Mouse (Mus musculus): ENCODE data around the gene Ak9.

The Ak9 gene

GRCm38 (mm10) chr10:41302689-41303431 is 920 bp upstream of the Ak9 start, which contains the start of gene Fig4:
Gene Fig4 (minus strand): TSS chr10:41303260.
- in situ Hi-C loops (cut with MboI; ENCODE audit: unreplicated experiment in 2 of 2) = loop anchor here (5.0 to 10.0 kb wide), 8 partner anchors 74 to 1048 kb away; partner anchors contain the start of genes Cdc40 (in 1 of the 2), Gtf3c6 (in 1 of the 2) and Wasf1 (in 1 of the 2)

DNA sequence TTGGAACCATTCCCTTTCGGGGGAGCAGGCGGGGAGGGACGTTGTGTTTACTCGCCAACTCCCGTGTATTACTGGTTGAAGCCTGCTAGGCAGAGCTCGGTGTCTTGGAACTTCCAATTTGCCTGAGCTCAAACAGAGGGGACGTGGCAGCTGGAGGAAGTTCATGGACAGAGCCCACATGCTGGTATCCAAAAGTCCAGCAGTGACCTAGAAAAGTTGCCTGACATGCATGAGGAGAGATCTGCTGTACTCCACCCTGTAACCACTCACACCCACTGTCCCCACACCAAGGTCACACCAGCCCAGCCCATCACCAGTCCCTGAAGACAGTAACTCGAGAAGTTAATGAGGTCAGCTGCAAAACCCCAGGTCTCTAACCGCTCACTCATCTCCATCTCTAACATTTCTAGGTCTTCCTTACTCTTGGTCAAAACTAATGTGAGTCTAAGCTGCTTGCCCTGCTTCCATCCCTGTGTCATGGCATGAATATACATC is 1.2 kb downstream of the Ak9 start:
- in situ Hi-C loops (cut with MboI; ENCODE audit: unreplicated experiment in 2 of 2) = loop anchor here (5.0 to 10.0 kb wide), 8 partner anchors 72 to 1050 kb away; partner anchors contain the start of genes Cdc40 (in 1 of the 2), Gtf3c6 (in 1 of the 2) and Wasf1 (in 1 of the 2)

DNA sequence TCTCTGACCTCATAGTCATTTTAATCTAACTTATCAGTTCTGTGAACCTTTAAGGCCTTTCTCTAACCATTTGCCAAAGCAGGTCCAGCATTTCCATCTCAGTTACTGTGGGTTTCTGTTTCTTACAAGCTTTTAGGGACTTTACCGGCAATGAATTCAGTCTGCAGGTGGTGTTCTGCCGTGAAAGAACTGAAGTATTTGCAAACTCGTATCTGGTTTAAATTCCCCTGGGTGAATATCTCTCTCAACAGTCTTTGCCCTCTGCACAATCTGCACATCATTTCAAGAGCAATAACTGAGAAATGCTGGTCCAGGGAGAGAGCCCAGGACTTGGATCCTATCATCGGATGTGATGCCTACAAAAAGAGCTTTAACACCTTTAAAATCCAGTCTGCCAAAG is 4.4 kb downstream of the Ak9 start:
- in situ Hi-C loops (cut with MboI; ENCODE audit: unreplicated experiment in 2 of 2) = loop anchor here in 1 of 2 experiments (10.0 kb wide), 5 partner anchors 197 to 1053 kb away; partner anchors contain the start of genes Cdc40, Gtf3c6 and Wasf1

DNA sequence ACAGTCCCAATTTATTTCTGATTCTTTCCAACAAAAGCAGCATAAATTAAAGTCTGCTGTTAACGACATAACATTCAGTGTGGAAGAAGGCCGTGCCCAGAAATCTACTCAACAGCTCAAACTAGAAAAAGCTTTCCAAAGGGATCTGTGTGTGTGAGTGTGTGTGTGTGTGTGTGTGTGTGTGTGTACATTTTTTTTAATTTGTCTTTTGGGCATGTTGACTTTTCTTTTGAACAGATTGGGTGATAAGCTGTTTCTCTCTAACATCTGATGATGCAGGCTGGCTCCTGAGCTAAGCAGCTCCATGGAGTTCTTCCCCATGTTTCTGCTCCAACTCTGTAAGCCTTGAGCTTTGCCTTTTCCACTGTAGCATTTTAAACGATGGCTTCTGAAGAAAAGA is 12.1 kb downstream of the Ak9 start:
- in situ Hi-C loops (cut with MboI; ENCODE audit: unreplicated experiment in 2 of 2) = no loop called here

DNA sequence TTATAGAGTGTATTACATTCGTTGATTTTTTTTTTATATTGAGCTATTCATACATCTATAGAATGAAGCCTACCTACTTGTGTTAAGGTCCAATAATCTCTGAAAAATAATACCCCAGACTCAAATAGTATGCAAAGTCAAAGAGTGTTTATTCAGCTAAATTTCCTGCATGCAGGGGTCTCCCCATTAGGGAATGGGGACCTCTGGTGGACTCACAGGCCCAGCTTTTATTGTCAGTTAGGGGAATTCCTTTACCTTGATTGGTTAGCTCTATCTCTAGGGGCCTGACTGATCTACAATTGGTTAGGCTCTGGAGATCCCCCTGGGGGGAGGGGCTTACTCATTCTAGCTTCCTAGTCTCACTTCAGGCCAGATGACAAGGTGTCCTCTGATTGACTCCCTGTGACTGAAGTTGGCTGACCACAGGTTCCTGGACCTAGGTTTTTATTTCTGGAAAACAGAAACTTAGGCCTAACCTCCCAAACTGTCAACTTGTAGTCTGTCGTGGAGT is 28.8 kb downstream of the Ak9 start:
- in situ Hi-C loops (cut with MboI; ENCODE audit: unreplicated experiment in 2 of 2) = no loop called here

DNA sequence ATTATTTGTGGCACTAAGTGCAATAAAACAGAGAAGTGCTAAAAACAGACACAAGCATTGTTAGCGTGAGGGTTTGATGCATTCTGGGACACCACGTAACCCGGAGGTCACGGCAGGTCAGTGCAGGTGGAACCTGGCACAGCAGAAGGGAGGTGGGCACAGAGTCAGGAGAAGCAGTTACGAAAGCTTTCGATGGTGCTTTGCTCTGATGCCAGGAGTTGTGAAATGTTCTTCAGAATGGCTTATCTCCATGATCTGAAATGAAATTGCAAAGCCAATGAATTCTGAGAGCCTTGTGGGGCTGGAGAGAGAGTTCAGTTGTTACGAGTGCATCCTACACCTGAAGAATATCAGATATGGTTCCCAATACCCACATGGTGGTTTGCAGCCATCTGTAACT is 37.6 kb downstream of the Ak9 start:
- in situ Hi-C loops (cut with MboI; ENCODE audit: unreplicated experiment in 2 of 2) = no loop called here

- in situ Hi-C loops (cut with MboI; ENCODE audit: unreplicated experiment in 2 of 2) = no loop called here
Measured at GRCm38 (mm10) chr10:41365086-41365485, 61.3 kb downstream of the Ak9 start.

DNA sequence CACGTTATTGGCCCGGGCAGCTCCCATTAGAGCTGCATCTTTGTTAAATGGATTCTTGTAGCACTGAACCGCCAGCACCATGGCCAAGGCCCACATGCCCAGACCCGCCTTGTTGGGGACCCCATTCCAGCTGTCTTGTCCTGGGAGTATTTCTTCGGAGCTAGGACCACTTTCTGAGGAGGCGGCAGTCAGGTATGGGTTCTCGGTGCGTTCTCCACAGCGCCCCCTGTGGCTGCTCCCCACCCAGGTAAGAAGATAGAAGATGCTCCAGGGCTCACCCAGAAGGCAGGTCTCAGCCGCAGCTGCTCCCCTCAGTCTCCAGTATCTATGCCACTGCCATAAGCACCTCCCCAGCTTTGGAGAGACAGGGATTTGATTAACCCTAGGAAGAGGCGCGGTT is 76.7 kb downstream of the Ak9 start:
- in situ Hi-C loops (cut with MboI; ENCODE audit: unreplicated experiment in 2 of 2) = loop anchor here in 1 of 2 experiments (5.0 kb wide), 1 partner anchor 78 kb away; the partner anchor contains the start of genes Ak9 and Fig4

- in situ Hi-C loops (cut with MboI; ENCODE audit: unreplicated experiment in 2 of 2) = no loop called here
Measured at GRCm38 (mm10) chr10:41385506-41386221, 81.9 kb downstream of the Ak9 start.

DNA sequence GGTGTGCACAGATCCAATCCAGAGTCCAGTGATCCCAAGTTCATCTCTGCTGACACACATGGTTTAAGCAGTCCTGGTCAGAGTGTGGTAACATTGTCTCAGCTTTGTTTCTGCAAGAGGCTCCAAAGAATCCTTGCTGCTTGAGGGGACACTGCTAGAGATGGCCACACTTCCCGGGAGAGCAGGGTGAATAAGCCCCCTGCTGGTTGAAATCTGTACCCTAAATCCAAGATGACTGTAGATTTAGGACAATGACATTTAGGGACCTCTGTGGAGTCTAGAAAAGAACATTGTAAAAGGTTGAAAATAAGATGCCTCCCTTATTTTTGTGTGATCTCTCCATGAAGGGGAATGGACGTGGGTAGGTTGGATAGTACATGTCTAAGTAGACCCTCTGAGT is 89.8 kb downstream of the Ak9 start:
- in situ Hi-C loops (cut with MboI; ENCODE audit: unreplicated experiment in 2 of 2) = no loop called here

- in situ Hi-C loops (cut with MboI; ENCODE audit: unreplicated experiment in 2 of 2) = loop anchor here (25.0 kb wide), 1 partner anchor 389 kb away; no protein-coding TSS in a partner anchor
Measured at GRCm38 (mm10) chr10:41401097-41401496, 97.3 kb downstream of the Ak9 start.

- in situ Hi-C loops (cut with MboI; ENCODE audit: unreplicated experiment in 2 of 2) = loop anchor here (25.0 kb wide), 1 partner anchor 391 kb away; no protein-coding TSS in a partner anchor
Measured at GRCm38 (mm10) chr10:41403364-41403763, 99.6 kb downstream of the Ak9 start.

- in situ Hi-C loops (cut with MboI; ENCODE audit: unreplicated experiment in 2 of 2) = loop anchor here (25.0 kb wide), 1 partner anchor 392 kb away; no protein-coding TSS in a partner anchor
Measured at GRCm38 (mm10) chr10:41403893-41404612, 100.3 kb downstream of the Ak9 start.

GRCm38 (mm10) chr10:41410176-41410575 is 106.4 kb downstream of the Ak9 start:
- in situ Hi-C loops (cut with MboI; ENCODE audit: unreplicated experiment in 2 of 2) = loop anchor here (25.0 kb wide), 1 partner anchor 398 kb away; no protein-coding TSS in a partner anchor

- in situ Hi-C loops (cut with MboI; ENCODE audit: unreplicated experiment in 2 of 2) = loop anchor here (25.0 kb wide), 1 partner anchor 399 kb away; no protein-coding TSS in a partner anchor
Measured at GRCm38 (mm10) chr10:41410821-41411220, 107.0 kb downstream of the Ak9 start.

- in situ Hi-C loops (cut with MboI; ENCODE audit: unreplicated experiment in 2 of 2) = loop anchor here (25.0 kb wide), 1 partner anchor 401 kb away; no protein-coding TSS in a partner anchor
Measured at GRCm38 (mm10) chr10:41413471-41413870, 109.7 kb downstream of the Ak9 start.

GRCm38 (mm10) chr10:41415368-41415767 is 111.6 kb downstream of the Ak9 start:
- in situ Hi-C loops (cut with MboI; ENCODE audit: unreplicated experiment in 2 of 2) = loop anchor here (25.0 kb wide), 1 partner anchor 403 kb away; no protein-coding TSS in a partner anchor

GRCm38 (mm10) chr10:41420496-41421200 is 116.9 kb downstream of the Ak9 start:
- in situ Hi-C loops (cut with MboI; ENCODE audit: unreplicated experiment in 2 of 2) = loop anchor here (25.0 kb wide), 1 partner anchor 408 kb away; no protein-coding TSS in a partner anchor

DNA sequence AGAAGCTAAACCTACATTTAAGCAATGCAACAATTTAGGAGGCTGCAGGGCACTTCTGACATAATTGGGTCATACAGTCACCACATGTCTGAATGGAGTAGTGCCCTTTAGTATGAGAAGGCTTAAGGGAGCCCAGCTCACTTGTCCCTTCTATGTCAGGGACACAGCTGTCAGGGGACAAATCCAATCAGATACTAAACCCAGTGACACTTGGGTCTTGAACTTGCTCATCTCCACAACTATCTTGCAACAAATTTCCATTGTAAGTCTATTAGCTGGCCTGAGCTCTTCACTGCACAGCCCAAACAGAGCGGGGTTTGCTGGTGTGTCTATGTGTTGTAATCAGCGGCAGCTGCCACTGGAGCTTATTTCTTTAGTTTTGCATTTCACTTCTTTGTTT is 119.9 kb downstream of the Ak9 start:
- in situ Hi-C loops (cut with MboI; ENCODE audit: unreplicated experiment in 2 of 2) = loop anchor here (25.0 kb wide), 1 partner anchor 411 kb away; no protein-coding TSS in a partner anchor
